Mouse (Mus musculus) fibroblast of lung, adult 2 months (primary cell): ENCODE measurements around the gene Daxx.
"Not testable (repeated sequence)": the region's sequence is repeated elsewhere in the genome, so short reads cannot be mapped to it uniquely, and the experiment has no call there.

Experiments
- DNase-seq: peaks from one replicate; pipeline ENCODE4 v3.0.0-alpha.2; 2011; ENCODE audit warnings: low read depth

The Daxx gene

GRCm38 (mm10) chr17:33909077-33909868 lies at the start of gene Daxx:
TSS of gene Daxx (plus strand) at chr17:33909414.
- peak; percentile 97 for DNase-seq

GRCm38 (mm10) chr17:33865330-33866030 lies 43.7 kb upstream of the Daxx start:
- DNase-seq: peak; percentile 46

GRCm38 (mm10) chr17:33873537-33873936 lies 35.7 kb upstream of the Daxx start, which contains the start of gene Gm7029:
TSS of gene Gm7029 (plus strand) at chr17:33873837.
- DNase-seq: not testable (repeated sequence)

- no peak for DNase-seq
These were observed 34.8 kb upstream of the Daxx start for GRCm38 (mm10) chr17:33874411-33874810.

GRCm38 (mm10) chr17:33875797-33876196 lies 33.4 kb upstream of the Daxx start:
- not testable (repeated sequence) for DNase-seq

- DNase-seq: not testable (repeated sequence)
These were observed 24.9 kb upstream of the Daxx start for GRCm38 (mm10) chr17:33884320-33884719.

- not testable (repeated sequence) for DNase-seq
These were observed 21.4 kb upstream of the Daxx start for GRCm38 (mm10) chr17:33887802-33888201.

GRCm38 (mm10) chr17:33888230-33888629 lies 21.0 kb upstream of the Daxx start:
- DNase-seq: not testable (repeated sequence)

GRCm38 (mm10) chr17:33889941-33890532 lies 19.2 kb upstream of the Daxx start:
- not testable (repeated sequence) for DNase-seq

GRCm38 (mm10) chr17:33890533-33891059 lies 18.6 kb upstream of the Daxx start, which contains the start of gene Kifc1:
TSS of gene Kifc1 (minus strand) at chr17:33890661.
- DNase-seq: peak; percentile 97

GRCm38 (mm10) chr17:33891357-33891756 lies 17.9 kb upstream of the Daxx start:
- no peak for DNase-seq

GRCm38 (mm10) chr17:33891892-33892291 lies 17.3 kb upstream of the Daxx start:
- not testable (repeated sequence) for DNase-seq

GRCm38 (mm10) chr17:33892429-33892828 lies 16.8 kb upstream of the Daxx start:
- DNase-seq: no peak

GRCm38 (mm10) chr17:33893011-33893410 lies 16.2 kb upstream of the Daxx start:
- DNase-seq: not testable (repeated sequence)

GRCm38 (mm10) chr17:33897114-33897794 lies 12.0 kb upstream of the Daxx start:
- no peak for DNase-seq

- peak; percentile 55 for DNase-seq
These were observed 11.0 kb upstream of the Daxx start for GRCm38 (mm10) chr17:33898193-33898592.

GRCm38 (mm10) chr17:33899642-33900041 lies 9.6 kb upstream of the Daxx start:
- no peak for DNase-seq

GRCm38 (mm10) chr17:33900281-33900988 lies 8.8 kb upstream of the Daxx start:
- no peak for DNase-seq

- DNase-seq: no peak
These were observed 8.3 kb upstream of the Daxx start for GRCm38 (mm10) chr17:33900989-33901314.

- DNase-seq: no peak
These were observed 7.6 kb upstream of the Daxx start for GRCm38 (mm10) chr17:33901653-33902052.

GRCm38 (mm10) chr17:33902079-33902478 lies 7.1 kb upstream of the Daxx start:
- DNase-seq: no peak
